Mouse (Mus musculus) bone marrow, adult 2 months (tissue): Measurements from ENCODE around the gene Armc6.

Experiments
- CTCF ChIP-seq: fragments of 200-500 bp; IDR thresholded peaks from 2 replicates; pipeline ENCODE4 v1.5.1; 2011; ENCODE audit warnings: low read length, control low read depth; ENCODE audit not compliant: control insufficient read depth, insufficient read depth
- POLR2A ChIP-seq: fragments of 200-500 bp; IDR thresholded peaks from 2 replicates; pipeline ENCODE4 v1.6.1; 2011; ENCODE audit warnings: low read depth, mild to moderate bottlenecking, control low read depth, low read length, borderline replicate concordance; ENCODE audit not compliant: control insufficient read depth

DNA sequence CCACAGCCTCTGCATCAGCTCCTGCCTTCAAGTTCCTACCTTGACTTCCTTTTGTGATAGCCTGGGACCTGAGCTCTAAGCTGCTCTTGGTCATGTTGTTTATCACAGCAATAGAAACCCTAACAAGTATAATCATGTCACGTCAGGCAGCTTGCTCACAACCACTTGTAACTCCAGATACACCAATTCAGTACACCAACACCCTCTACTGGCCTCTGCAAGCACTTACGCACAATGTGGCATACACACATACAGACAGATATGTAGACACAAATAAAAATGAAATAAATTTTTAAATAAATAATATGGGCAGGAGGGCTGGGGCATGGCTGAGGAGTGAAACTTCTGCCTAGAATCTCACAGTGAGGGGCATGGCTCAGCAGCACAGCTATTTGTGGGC, 38.5 kb downstream of the Armc6 start:
- TF ChIP-seq CTCF (no peak), POLR2A (no peak)
